Mouse (Mus musculus) neural tube, embryonic 11.5 days (tissue): ENCODE data around the gene Htra2. TPM values are rescaled to one million over a fixed set of nuclear protein-coding genes. Genes with fewer than 3 reads are reported as not detected.

Experiments used
- ATAC-seq: fragments of 200-750 bp; cut with Nextera tagmentation; 2 replicates; pipeline ENCODE4 v1.8.0; 2017; ENCODE audit warnings: moderate number of reproducible peaks, mild to moderate bottlenecking, moderate TSS enrichment, moderate library complexity; ENCODE audit not compliant: insufficient read depth, low FRiP score, low TSS enrichment
- DNase-seq: peaks from one replicate; pipeline ENCODE4 v3.0.0-alpha.2; 2015; ENCODE audit warnings: low spot score
- H3K27ac ChIP-seq: fragments of 300-500 bp; sonication (generic); 2 replicates; pipeline ENCODE4 v1.5.1; 2014; ENCODE audit warnings: low read depth, mild to moderate bottlenecking, low read length
- H3K27me3 ChIP-seq: fragments of 300-500 bp; sonication (generic); 2 replicates; pipeline ENCODE4 v1.6.1; 2014; ENCODE audit warnings: mild to moderate bottlenecking, low read length, mixed read lengths; ENCODE audit not compliant: control insufficient read depth, insufficient read depth
- H3K36me3 ChIP-seq: fragments of 300-500 bp; sonication (generic); 2 replicates; pipeline ENCODE4 v1.6.1; 2014; ENCODE audit warnings: mild to moderate bottlenecking, low read length, moderate library complexity, mixed read lengths; ENCODE audit not compliant: control insufficient read depth, insufficient read depth
- H3K4me1 ChIP-seq: fragments of 300-500 bp; sonication (generic); 2 replicates; pipeline ENCODE4 v1.6.1; 2014; ENCODE audit warnings: low read length, mixed read lengths; ENCODE audit not compliant: control insufficient read depth, insufficient read depth
- H3K4me2 ChIP-seq: fragments of 300-500 bp; sonication (generic); 2 replicates; pipeline ENCODE4 v1.6.1; 2014; ENCODE audit warnings: low read depth, mild to moderate bottlenecking, moderate library complexity
- H3K4me3 ChIP-seq: fragments of 300-500 bp; sonication (generic); 2 replicates; pipeline ENCODE4 v1.5.1; 2014; ENCODE audit warnings: low read depth, low read length
- H3K9ac ChIP-seq: fragments of 300-500 bp; sonication (generic); 2 replicates; pipeline ENCODE4 v1.6.1; 2014; ENCODE audit warnings: mild to moderate bottlenecking, low read length
- H3K9me3 ChIP-seq: fragments of 300-500 bp; sonication (generic); 2 replicates; pipeline ENCODE4 v1.6.1; 2016; ENCODE audit warnings: low read length; ENCODE audit not compliant: control insufficient read depth
- WGBS: fragments of 180-500 bp; shearing (Covaris S2); extraction: QIAGEN DNeasy Blood & Tissue Kit; methylation state at CpG from one replicate; pipeline ENCODE4 v1.1.7; 2014; 5-methylcytosine and 5-hydroxymethylcytosine counted together
- polyA plus RNA-seq: library from polyadenylated mRNA; unstranded; fragments of >200 nt; fragmentation: Nextera tagmentation; extraction: Ambion mirVana; gene quantifications from 2 replicates; pipeline ENCODE4 v1.2.1, GENCODE M21; 2014

Htra2 gene
- 33.2 and 34.1 TPM in 2 replicates for polyA plus RNA-seq

GRCm38 (mm10) chr6:83054871-83055431, at the start of gene Htra2:
Gene Htra2 (minus strand): TSS chr6:83055273.
- Histone ChIP-seq H3K27me3 (no peaks in the 10 kb centered on the region), H3K9ac (peak within 1 kb of the TSS; percentile 92), H3K4me2 (peak within 1 kb of the TSS; percentile 87), H3K4me1 (peaks cover 15% of the 10 kb centered on the region), H3K36me3 (peaks cover 3% of the 10 kb centered on the region), H3K9me3 (no peaks in the 10 kb centered on the region), H3K27ac (peak within 1 kb of the TSS; percentile 65), H3K4me3 (peak within 1 kb of the TSS; percentile 96)
- ATAC-seq (peak; percentile 51), DNase-seq (no peak)
- under 1% methylated on average over 50 of the region's 50 CpGs for WGBS

GRCm38 (mm10) chr6:83104158-83104557, 49.1 kb upstream of the Htra2 start:
- H3K36me3 ChIP-seq: peaks cover 2% of the 10 kb centered on the region; the same call in 1 of the 2 replicates
- 0 out of 2 replicates have a peak, but pooled peaks cover 2% of the 10 kb centered on the region for H3K27me3 ChIP-seq
- DNase-seq (no peak), ATAC-seq (no peak)
- WGBS: 81% methylated on average over 4 of the region's 4 CpGs
- H3K4me3 ChIP-seq: no peak overlapping the region
- H3K9ac ChIP-seq: no peak overlapping the region
- no peak overlapping the region for H3K4me2 ChIP-seq
- peaks cover 15% of the 10 kb centered on the region for H3K4me1 ChIP-seq
- H3K27ac ChIP-seq: no peak overlapping the region
- no peaks in the 10 kb centered on the region for H3K9me3 ChIP-seq

GRCm38 (mm10) chr6:83103130-83103650, 48.1 kb upstream of the Htra2 start:
- no peak for DNase-seq
- no peak overlapping the region for H3K27ac ChIP-seq
- no peak for ATAC-seq
- WGBS: 50% methylated on average over 11 of the region's 11 CpGs
- H3K4me1 ChIP-seq: peaks cover 11% of the 10 kb centered on the region
- H3K9me3 ChIP-seq: no peaks in the 10 kb centered on the region
- 0 out of 2 replicates have a peak, but pooled peaks cover 2% of the 10 kb centered on the region for H3K27me3 ChIP-seq
- peak overlapping the region; percentile 33; the same call in 1 of the 2 replicates for H3K9ac ChIP-seq
- H3K4me2 ChIP-seq: no peak overlapping the region
- H3K4me3 ChIP-seq: no peak overlapping the region
- H3K36me3 ChIP-seq: peaks cover 2% of the 10 kb centered on the region; the same call in 1 of the 2 replicates

- H3K9me3 ChIP-seq: no peaks in the 10 kb centered on the region
- WGBS: under 1% methylated on average over 74 of the region's 74 CpGs
- H3K27me3 ChIP-seq: 0 out of 2 replicates have a peak, but pooled peaks cover 2% of the 10 kb centered on the region
- peak overlapping the region; percentile 98 for H3K4me2 ChIP-seq
- DNase-seq: peak; percentile 79
- H3K4me1 ChIP-seq: peaks cover 6% of the 10 kb centered on the region
- peak; percentile 73 for ATAC-seq
- H3K36me3 ChIP-seq: no peaks in the 10 kb centered on the region
- peak overlapping the region; percentile 70 for H3K27ac ChIP-seq
- H3K9ac ChIP-seq: peak overlapping the region; percentile 83
- H3K4me3 ChIP-seq: peak overlapping the region; percentile 70
Observed at GRCm38 (mm10) chr6:83101688-83102556, 46.8 kb upstream of the Htra2 start.

- peaks cover 6% of the 10 kb centered on the region for H3K4me1 ChIP-seq
- WGBS: under 1% methylated on average over 25 of the region's 25 CpGs
- peak within 1 kb of the TSS; percentile 83 for H3K9ac ChIP-seq
- H3K4me3 ChIP-seq: peak within 1 kb of the TSS; percentile 70
- H3K4me2 ChIP-seq: peak within 1 kb of the TSS; percentile 98
- 0 out of 2 replicates have a peak, but pooled peaks cover 2% of the 10 kb centered on the region for H3K27me3 ChIP-seq
- no peaks in the 10 kb centered on the region for H3K36me3 ChIP-seq
- peak within 1 kb of the TSS; percentile 70 for H3K27ac ChIP-seq
- ATAC-seq (peak; percentile 82), DNase-seq (peak; percentile 88)
- no peaks in the 10 kb centered on the region for H3K9me3 ChIP-seq
Observed at GRCm38 (mm10) chr6:83101316-83101687, 46.2 kb upstream of the Htra2 start, which contains the start of the genes Ccdc142 and Gm42688. Gene Ccdc142 (plus strand): TSS chr6:83101601. Gene Gm42688 (plus strand): TSS chr6:83101617.

GRCm38 (mm10) chr6:83098411-83098810, 43.3 kb upstream of the Htra2 start:
- H3K9ac ChIP-seq: no peak overlapping the region
- ATAC-seq: no peak
- H3K4me1 ChIP-seq: peaks cover 6% of the 10 kb centered on the region
- H3K4me3 ChIP-seq: no peak overlapping the region
- no peak overlapping the region for H3K4me2 ChIP-seq
- H3K36me3 ChIP-seq: no peaks in the 10 kb centered on the region
- H3K9me3 ChIP-seq: no peaks in the 10 kb centered on the region
- no peak overlapping the region for H3K27ac ChIP-seq
- H3K27me3 ChIP-seq: 0 out of 2 replicates have a peak, but pooled peaks cover 2% of the 10 kb centered on the region
- DNase-seq: no peak
- WGBS: 74% methylated on average over 2 of the region's 2 CpGs

- no peak for DNase-seq
Observed at GRCm38 (mm10) chr6:83095968-83096367, 40.9 kb upstream of the Htra2 start.

GRCm38 (mm10) chr6:83092416-83093127, 37.5 kb upstream of the Htra2 start:
- H3K4me2 ChIP-seq: no peak overlapping the region
- no peaks in the 10 kb centered on the region for H3K4me1 ChIP-seq
- 41% methylated on average over 6 of the region's 6 CpGs for WGBS
- H3K9ac ChIP-seq: no peak overlapping the region
- ATAC-seq: no peak
- no peaks in the 10 kb centered on the region for H3K9me3 ChIP-seq
- H3K36me3 ChIP-seq: no peaks in the 10 kb centered on the region
- no peak overlapping the region for H3K27ac ChIP-seq
- DNase-seq: no peak
- peaks cover 19% of the 10 kb centered on the region for H3K27me3 ChIP-seq
- H3K4me3 ChIP-seq: no peak overlapping the region

More at GRCm38 (mm10) chr6:83095968-83096367, 40.9 kb upstream of the Htra2 start:
- 51% methylated on average over 6 of the region's 6 CpGs for WGBS
- no peak overlapping the region for H3K27ac ChIP-seq
- H3K36me3 ChIP-seq: no peaks in the 10 kb centered on the region
- H3K4me3 ChIP-seq: no peak overlapping the region
- H3K9ac ChIP-seq: no peak overlapping the region
- H3K4me2 ChIP-seq: no peak overlapping the region
- no peaks in the 10 kb centered on the region for H3K27me3 ChIP-seq
- H3K4me1 ChIP-seq: no peaks in the 10 kb centered on the region
- no peak for ATAC-seq
- H3K9me3 ChIP-seq: no peaks in the 10 kb centered on the region
